ENCODE assay signal across 9 mouse cellular contexts in the genomic region with DNA sequence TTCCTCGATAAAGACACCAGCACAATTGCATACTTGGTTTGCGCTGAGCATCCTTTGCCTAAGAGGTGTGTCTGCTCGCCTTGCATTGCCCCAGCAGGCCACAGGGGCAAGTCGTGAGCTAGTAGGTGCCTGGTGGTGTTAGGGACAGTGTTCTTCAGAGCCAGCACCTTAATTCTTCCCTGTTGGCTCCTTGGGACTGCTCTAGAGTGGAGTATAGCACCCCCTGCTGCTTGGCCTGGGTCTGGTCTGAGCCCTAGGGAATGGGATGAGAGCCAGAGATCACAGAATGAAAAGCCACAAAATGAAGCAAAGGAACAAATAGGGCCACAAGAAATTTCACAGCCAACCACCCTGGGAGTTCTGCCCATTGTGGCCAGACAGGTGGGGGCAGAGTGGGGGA. TPM values are rescaled to one million over a fixed set of nuclear protein-coding genes. Genes with fewer than 3 reads are reported as not detected.
DNase-seq lines count a peak whose midpoint lies in the region; ATAC-seq and TF ChIP-seq lines count a peak whose summit lies in the region.
"Had no signal": no experiment of that assay in that cellular context is flagged by ENCODE, and none has a peak within 500 bp of the region (broad histone marks: within the 10 kb centered on the region; RNA-seq: fewer than 3 reads in every experiment).

No protein-coding gene starts in this region.

- H3K27ac ChIP-seq in hindbrain, embryonic 14.5 days = no peak overlapping the region
- no peak overlapping the region for H3K27ac ChIP-seq in stomach, postnatal 0 days (replicated peaks)

- ATAC-seq in hindbrain, embryonic 14.5 days (ENCODE audit: low FRiP score) = no peak
- peak; percentile 71 for ATAC-seq in megakaryocyte, adult 5-6 weeks (ENCODE audit: poor library complexity, severe bottlenecking)
- ATAC-seq in stomach, postnatal 0 days (ENCODE audit: low FRiP score, low TSS enrichment) = peak; percentile 86

- H3K9ac ChIP-seq in hindbrain, embryonic 14.5 days = no peak overlapping the region
- no peak overlapping the region for H3K9ac ChIP-seq in stomach, postnatal 0 days (ENCODE audit: low read length)

- no peaks in the 10 kb centered on the region for H3K4me1 ChIP-seq in hindbrain, embryonic 14.5 days (replicated peaks; ENCODE audit: control insufficient read depth, insufficient read depth, low read length)
- peaks cover 12% of the 10 kb centered on the region for H3K4me1 ChIP-seq in stomach, postnatal 0 days (replicated peaks; ENCODE audit: control insufficient read depth, insufficient read depth)

- no peaks in the 10 kb centered on the region for H3K9me3 ChIP-seq in hindbrain, embryonic 14.5 days (ENCODE audit: control insufficient read depth, low read length)
- H3K9me3 ChIP-seq in stomach, postnatal 0 days (ENCODE audit: control insufficient read depth, low read length) = no peaks in the 10 kb centered on the region
- H3K9me3 ChIP-seq: megakaryocyte, embryonic 14.5 days had no signal

- DNase-seq in layer of hippocampus, adult 11-12 months (ENCODE audit: low spot score) = peak; percentile 65
- no peak for DNase-seq in layer of hippocampus, adult 9-10 months (ENCODE audit: low spot score)
- DNase-seq in adrenal gland, postnatal 10 days = peak; percentile 85
- DNase-seq in fibroblast of lung, adult 2 months (ENCODE audit: low read depth) = peak; percentile 88
- DNase-seq in hindbrain, embryonic 14.5 days (ENCODE audit: low spot score) = peak; percentile 52
- peak; percentile 45 for DNase-seq in left cerebral cortex, adult 11 months (ENCODE audit: low spot score)
- peak; percentile 77 for DNase-seq in stomach, postnatal 0 days (ENCODE audit: low spot score)

- no peak overlapping the region for H3K4me2 ChIP-seq in hindbrain, embryonic 14.5 days (replicated peaks)
- no peak overlapping the region for H3K4me2 ChIP-seq in stomach, postnatal 0 days (replicated peaks; ENCODE audit: low read depth)

- peak; percentile 89 for TF ChIP-seq CTCF in stomach, postnatal 0 days (IDR thresholded peaks at IDR 0.05; ENCODE audit: low read depth)

- H3K36me3 ChIP-seq in hindbrain, embryonic 14.5 days (replicated peaks; ENCODE audit: control insufficient read depth, insufficient read depth) = no peaks in the 10 kb centered on the region
- H3K36me3 ChIP-seq in stomach, postnatal 0 days (ENCODE audit: control insufficient read depth, insufficient read depth, low read length) = no peaks in the 10 kb centered on the region

- H3K27me3 ChIP-seq in hindbrain, embryonic 14.5 days (ENCODE audit: control insufficient read depth, insufficient read depth, low read length) = no peaks in the 10 kb centered on the region
- H3K27me3 ChIP-seq in stomach, postnatal 0 days (ENCODE audit: control insufficient read depth, insufficient read depth, low read length) = no peaks in the 10 kb centered on the region

- no peak overlapping the region for H3K4me3 ChIP-seq in hindbrain, embryonic 14.5 days (replicated peaks; ENCODE audit: low read length)
- H3K4me3 ChIP-seq in stomach, postnatal 0 days (ENCODE audit: low read depth, low read length) = no peak overlapping the region
- H3K4me3 ChIP-seq: megakaryocyte, embryonic 14.5 days had no signal

- WGBS in hindbrain, embryonic 14.5 days = 62% methylated on average over 4 of the region's 4 CpGs
- WGBS in stomach, postnatal 0 days = 60% methylated on average over 4 of the region's 4 CpGs

- no peak for TF ChIP-seq EP300 in stomach, postnatal 0 days (optimal IDR thresholded peaks at IDR 0.05)

RNA-seq across cellular contexts. Expression of a gene that starts 11.6 kb away (rescaled TPM):
- total RNA-seq in adrenal gland, postnatal 10 days (2021) = 1 to 10 TPM; 1.6 to 1.8 TPM
- 0.47 and 0.57 TPM in 2 replicates for polyA plus RNA-seq in hindbrain, embryonic 14.5 days (2014; fragmentation: Nextera tagmentation; extraction: Ambion mirVana)
- total RNA-seq in megakaryocyte, adult 5-6 weeks (2015) = 3.6 and 4.8 TPM in 2 replicates
- 2.9 TPM in 2 replicates for total RNA-seq in megakaryocyte, adult 5-6 weeks (2017)
- 0.76 and 1.1 TPM in 2 replicates for polyA plus RNA-seq in stomach, postnatal 0 days (2015; fragmentation: Nextera tagmentation; extraction: Ambion mirVana)

RNA-seq across cellular contexts. Expression of a gene that starts 33.8 kb away (rescaled TPM):
- not detected for total RNA-seq in adrenal gland, postnatal 10 days (2021)
- polyA plus RNA-seq in hindbrain, embryonic 14.5 days (2014; fragmentation: Nextera tagmentation; extraction: Ambion mirVana) = not detected in 2 replicates
- total RNA-seq in megakaryocyte, adult 5-6 weeks (2015) = not detected in 2 replicates
- not detected in 2 replicates for total RNA-seq in megakaryocyte, adult 5-6 weeks (2017)
- not detected in 2 replicates for polyA plus RNA-seq in stomach, postnatal 0 days (2015; fragmentation: Nextera tagmentation; extraction: Ambion mirVana)

RNA-seq across cellular contexts. Expression of a gene that starts 40.9 kb away (rescaled TPM):
- total RNA-seq in adrenal gland, postnatal 10 days (2021) = not detected
- polyA plus RNA-seq in hindbrain, embryonic 14.5 days (2014; fragmentation: Nextera tagmentation; extraction: Ambion mirVana) = 0.96 TPM in 1 of 2 replicates, not detected in the other
- total RNA-seq in megakaryocyte, adult 5-6 weeks (2015) = not detected in 2 replicates
- total RNA-seq in megakaryocyte, adult 5-6 weeks (2017) = not detected in 2 replicates
- polyA plus RNA-seq in stomach, postnatal 0 days (2015; fragmentation: Nextera tagmentation; extraction: Ambion mirVana) = 0.23 TPM in 1 of 2 replicates, not detected in the other

RNA-seq across cellular contexts. Expression of a gene that starts 50.6 kb away (rescaled TPM):
- not detected for total RNA-seq in adrenal gland, postnatal 10 days (2021)
- not detected in 2 replicates for polyA plus RNA-seq in hindbrain, embryonic 14.5 days (2014; fragmentation: Nextera tagmentation; extraction: Ambion mirVana)
- not detected in 2 replicates for total RNA-seq in megakaryocyte, adult 5-6 weeks (2015)
- not detected in 2 replicates for total RNA-seq in megakaryocyte, adult 5-6 weeks (2017)
- polyA plus RNA-seq in stomach, postnatal 0 days (2015; fragmentation: Nextera tagmentation; extraction: Ambion mirVana) = not detected in 2 replicates

RNA-seq across cellular contexts. Expression of a gene that starts 55.8 kb away (rescaled TPM):
- not detected for total RNA-seq in adrenal gland, postnatal 10 days (2021)
- polyA plus RNA-seq in hindbrain, embryonic 14.5 days (2014; fragmentation: Nextera tagmentation; extraction: Ambion mirVana) = not detected in 2 replicates
- not detected in 2 replicates for total RNA-seq in megakaryocyte, adult 5-6 weeks (2015)
- not detected in 2 replicates for total RNA-seq in megakaryocyte, adult 5-6 weeks (2017)
- polyA plus RNA-seq in stomach, postnatal 0 days (2015; fragmentation: Nextera tagmentation; extraction: Ambion mirVana) = not detected in 2 replicates
